Comparison of ENCODE assay signal across 10 mouse cellular contexts in the genomic region with DNA sequence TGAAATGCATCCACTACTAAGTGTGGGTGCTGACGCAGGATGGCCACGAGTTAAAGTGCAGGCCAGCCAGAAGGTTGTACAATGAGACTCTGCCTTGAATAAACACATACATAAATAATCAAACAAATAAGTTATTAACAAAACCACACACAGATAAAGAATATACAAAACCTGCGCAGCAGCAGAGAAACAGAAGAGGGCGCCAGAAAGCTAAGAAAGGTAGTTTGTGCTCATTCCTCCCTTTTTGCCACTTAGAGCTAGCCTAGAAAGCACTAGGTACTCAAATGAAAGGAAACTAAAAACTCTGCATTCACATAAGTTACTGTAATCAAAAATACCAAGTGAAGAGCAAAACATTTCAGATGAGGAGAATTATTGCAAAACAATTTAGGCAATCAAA. TPM values are rescaled to one million over a fixed set of nuclear protein-coding genes. Genes with fewer than 3 reads are reported as not detected.
DNase-seq lines count a peak whose midpoint lies in the region; ATAC-seq lines count a peak whose summit lies in the region.
"Had no signal": no experiment of that assay in that cellular context is flagged by ENCODE, and none has a peak within 500 bp of the region (broad histone marks: within the 10 kb centered on the region; RNA-seq: fewer than 3 reads in every experiment).

No protein-coding gene starts in this region.

- no peaks in the 10 kb centered on the region for H3K27me3 ChIP-seq in kidney, embryonic 16.5 days (ENCODE audit: insufficient read depth, low read length)
- no peaks in the 10 kb centered on the region for H3K27me3 ChIP-seq in midbrain, embryonic 12.5 days
- H3K27me3 ChIP-seq: megakaryocyte, embryonic 14.5 days had no signal

- no peak for ATAC-seq in kidney, embryonic 16.5 days (ENCODE audit: low FRiP score, low TSS enrichment)
- peak; percentile 89 for ATAC-seq in frontal cortex, adult (ENCODE audit: low TSS enrichment)
- peak; percentile 34; the same call in 1 of the 2 replicates for ATAC-seq in midbrain, embryonic 12.5 days (ENCODE audit: low FRiP score, low read depth)

- H3K4me1 ChIP-seq in kidney, embryonic 16.5 days (ENCODE audit: insufficient read depth, low read length): 0 out of 2 replicates have a peak, but pooled peaks cover 13% of the 10 kb centered on the region
- H3K4me1 ChIP-seq in midbrain, embryonic 12.5 days: no peaks in the 10 kb centered on the region

- H3K9me3 ChIP-seq in kidney, embryonic 16.5 days (ENCODE audit: low read length): peaks cover 7% of the 10 kb centered on the region; the same call in 1 of the 2 replicates
- 0 out of 2 replicates have a peak, but pooled peaks cover 5% of the 10 kb centered on the region for H3K9me3 ChIP-seq in midbrain, embryonic 12.5 days

- no peak overlapping the region for H3K4me3 ChIP-seq in kidney, embryonic 16.5 days (ENCODE audit: low read length)
- H3K4me3 ChIP-seq in midbrain, embryonic 12.5 days: no peak overlapping the region
- H3K4me3 ChIP-seq: erythroblast, embryonic 14.5 days; megakaryocyte, embryonic 14.5 days had no signal

- peak; percentile 66 for DNase-seq in kidney, adult 18-20 months
- DNase-seq in ES-CJ7 (ENCODE audit: low read depth, low spot score): peak; percentile 25
- DNase-seq in adrenal gland, postnatal 25 days: peak; percentile 34
- peak; percentile 52 for DNase-seq in layer of hippocampus, adult 9-10 months (ENCODE audit: low spot score)
- DNase-seq in thymus, postnatal 4 days: peak; percentile 66

- H3K27ac ChIP-seq in kidney, embryonic 16.5 days (ENCODE audit: low read length): no peak overlapping the region
- no peak overlapping the region for H3K27ac ChIP-seq in midbrain, embryonic 12.5 days (replicated peaks)

- H3K36me3 ChIP-seq in kidney, embryonic 16.5 days (ENCODE audit: insufficient read depth, low read length): no peaks in the 10 kb centered on the region
- no peaks in the 10 kb centered on the region for H3K36me3 ChIP-seq in midbrain, embryonic 12.5 days

- H3K4me2 ChIP-seq in kidney, embryonic 16.5 days (replicated peaks; ENCODE audit: low read depth, low read length): no peak overlapping the region
- no peak overlapping the region for H3K4me2 ChIP-seq in midbrain, embryonic 12.5 days (replicated peaks)

- no peak overlapping the region for H3K9ac ChIP-seq in kidney, embryonic 16.5 days (replicated peaks; ENCODE audit: low read length)
- no peak overlapping the region for H3K9ac ChIP-seq in midbrain, embryonic 12.5 days (replicated peaks)

- 23% methylated on average over 4 of the region's 4 CpGs for WGBS in kidney, embryonic 16.5 days
- WGBS in midbrain, embryonic 12.5 days: 30% methylated on average over 4 of the region's 4 CpGs

RNA-seq across cellular contexts. Expression of a gene that starts 21.4 kb away (rescaled TPM):
- 10.5 and 12.4 TPM in 2 replicates for polyA plus RNA-seq in kidney, embryonic 16.5 days (2015; fragmentation: Nextera tagmentation; extraction: Ambion mirVana)
- total RNA-seq in adrenal gland, postnatal 25 days (2021): 21.6 and 25.8 TPM in 2 replicates
- 6.6 and 7.8 TPM in 2 replicates for polyA plus RNA-seq in midbrain, embryonic 12.5 days (2016; fragmentation: Nextera tagmentation; extraction: Ambion mirVana)

RNA-seq across cellular contexts. Expression of a gene that starts 37.6 kb away (rescaled TPM):
- polyA plus RNA-seq in kidney, embryonic 16.5 days (2015; fragmentation: Nextera tagmentation; extraction: Ambion mirVana): 42.8 and 42.9 TPM in 2 replicates
- 51.8 and 72.3 TPM in 2 replicates for total RNA-seq in adrenal gland, postnatal 25 days (2021)
- polyA plus RNA-seq in midbrain, embryonic 12.5 days (2016; fragmentation: Nextera tagmentation; extraction: Ambion mirVana): 60.1 and 69.3 TPM in 2 replicates
